Mouse (Mus musculus) neutrophil, adult 5-6 weeks (primary cell): ENCODE results near the gene Mtx1. TPM values are rescaled to one million over a fixed set of nuclear protein-coding genes. Genes with fewer than 3 reads are reported as not detected.
"Not testable (repeated sequence)": the region's sequence is repeated elsewhere in the genome, so short reads cannot be mapped to it uniquely, and the experiment has no call there.

Source experiments
- ATAC-seq: fragments of 151-379, 151-347 bp; 2 replicates; pipeline ENCODE4 v1.8.0; 2017; ENCODE audit warnings: mild to moderate bottlenecking, moderate TSS enrichment; ENCODE audit not compliant: insufficient number of reproducible peaks, poor library complexity, low FRiP score, severe bottlenecking; ENCODE audit errors: extremely low read depth
- total RNA-seq: library from RNA; stranded (forward); fragments of 200-1000 nt; gene quantifications from 2 replicates; pipeline ENCODE4 v1.2.3, GENCODE M21; 2017

Mtx1 gene
- total RNA-seq, 1 experiment from 2014 or later: 83.4 TPM

DNA sequence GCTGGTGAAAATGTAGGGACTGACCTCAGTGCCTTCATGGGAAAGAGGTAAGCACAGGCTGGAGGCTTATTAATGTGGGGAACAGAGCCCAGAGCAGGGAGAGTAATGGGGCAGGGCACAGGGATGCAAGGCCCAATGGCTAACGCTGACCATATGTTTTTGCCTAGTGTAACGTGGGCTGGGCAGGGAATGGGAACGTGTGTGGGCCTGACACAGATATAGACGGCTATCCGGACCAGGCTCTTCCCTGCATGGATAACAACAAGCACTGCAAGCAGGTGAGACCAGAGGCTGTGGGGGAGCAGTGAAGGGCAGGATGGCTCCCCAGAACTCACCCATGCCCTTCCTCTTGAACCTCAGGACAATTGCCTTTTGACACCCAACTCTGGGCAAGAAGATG is 5.7 kb downstream of the Mtx1 start:
- ATAC-seq: no peak

DNA sequence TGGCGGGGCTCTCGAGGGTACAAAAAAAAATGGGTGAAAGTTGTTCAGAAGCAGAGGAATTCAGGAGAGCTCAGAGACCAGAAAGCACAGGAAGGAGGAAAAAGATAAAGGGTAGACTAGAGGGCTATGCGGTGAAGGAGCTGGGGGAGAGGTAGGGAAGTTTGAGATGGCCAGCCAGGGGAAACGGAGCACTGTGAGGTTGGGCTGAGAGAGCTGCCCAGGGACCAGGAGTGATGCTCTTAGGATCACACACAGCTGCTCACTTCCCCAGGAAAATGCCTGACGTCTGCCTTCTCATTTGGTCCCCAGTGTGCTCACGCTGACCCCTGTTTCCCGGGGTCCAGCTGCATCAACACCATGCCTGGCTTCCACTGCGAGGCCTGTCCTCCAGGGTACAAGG is 7.3 kb downstream of the Mtx1 start:
- no peak for ATAC-seq

DNA sequence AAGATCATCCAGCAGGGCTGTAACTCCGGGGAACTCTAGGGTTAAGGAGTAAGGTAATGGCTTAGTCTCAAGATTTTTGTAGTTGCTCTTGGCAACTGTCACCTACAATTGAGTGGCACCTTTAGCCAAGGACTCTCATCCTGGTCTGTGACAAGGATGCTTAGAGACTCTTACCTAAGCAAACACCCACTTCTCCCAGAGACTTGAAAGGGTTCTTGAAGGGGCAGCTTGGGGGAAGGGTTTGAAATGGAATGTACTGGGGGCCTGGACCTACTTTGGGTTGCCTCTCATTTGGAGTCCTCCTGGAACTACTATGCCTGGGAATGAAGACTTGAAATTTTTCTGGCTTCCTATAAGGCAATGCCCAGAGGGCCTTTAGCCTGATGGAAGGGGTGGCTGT is 8.6 kb downstream of the Mtx1 start:
- ATAC-seq: no peak

DNA sequence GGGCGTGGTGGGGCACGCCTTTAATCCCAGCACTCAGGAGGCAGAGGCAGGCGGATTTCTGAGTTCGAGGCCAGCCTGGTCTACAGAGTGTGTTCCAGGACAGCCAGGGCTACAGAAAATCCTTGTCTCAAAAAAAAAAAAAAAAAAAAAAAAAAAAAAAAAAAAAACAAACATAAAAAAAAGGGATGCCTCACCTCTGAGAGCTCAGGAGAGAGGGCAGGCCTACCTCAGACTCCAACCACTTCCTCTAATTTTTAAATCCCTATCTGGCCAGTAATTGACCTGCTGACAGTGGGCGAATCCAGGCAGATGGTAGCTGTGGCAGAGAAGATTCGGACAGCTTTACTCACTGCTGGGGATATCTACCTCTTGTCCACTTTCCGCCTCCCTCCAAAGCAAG is 10.5 kb downstream of the Mtx1 start:
- not testable (repeated sequence) for ATAC-seq

DNA sequence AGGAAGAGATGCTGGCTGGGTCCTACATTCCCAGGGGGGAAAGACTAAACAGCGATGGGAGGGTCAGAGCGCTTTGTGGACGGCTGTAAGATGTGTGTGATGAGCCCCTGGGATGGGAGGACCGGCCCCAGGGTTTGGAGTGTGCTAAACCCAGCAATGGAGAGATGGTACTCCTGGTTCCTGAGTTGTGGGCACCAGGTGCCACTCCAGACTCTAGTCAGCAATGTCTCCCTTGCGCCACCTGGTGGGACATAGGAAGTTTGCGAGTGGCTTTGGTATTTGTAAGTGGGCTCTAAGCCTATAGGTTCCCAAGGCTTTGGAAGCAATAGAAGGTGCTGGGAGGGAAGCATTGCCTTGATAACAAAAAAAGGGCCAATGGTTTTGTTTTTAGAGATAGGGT is 11.0 kb downstream of the Mtx1 start:
- ATAC-seq: peak; percentile 69

DNA sequence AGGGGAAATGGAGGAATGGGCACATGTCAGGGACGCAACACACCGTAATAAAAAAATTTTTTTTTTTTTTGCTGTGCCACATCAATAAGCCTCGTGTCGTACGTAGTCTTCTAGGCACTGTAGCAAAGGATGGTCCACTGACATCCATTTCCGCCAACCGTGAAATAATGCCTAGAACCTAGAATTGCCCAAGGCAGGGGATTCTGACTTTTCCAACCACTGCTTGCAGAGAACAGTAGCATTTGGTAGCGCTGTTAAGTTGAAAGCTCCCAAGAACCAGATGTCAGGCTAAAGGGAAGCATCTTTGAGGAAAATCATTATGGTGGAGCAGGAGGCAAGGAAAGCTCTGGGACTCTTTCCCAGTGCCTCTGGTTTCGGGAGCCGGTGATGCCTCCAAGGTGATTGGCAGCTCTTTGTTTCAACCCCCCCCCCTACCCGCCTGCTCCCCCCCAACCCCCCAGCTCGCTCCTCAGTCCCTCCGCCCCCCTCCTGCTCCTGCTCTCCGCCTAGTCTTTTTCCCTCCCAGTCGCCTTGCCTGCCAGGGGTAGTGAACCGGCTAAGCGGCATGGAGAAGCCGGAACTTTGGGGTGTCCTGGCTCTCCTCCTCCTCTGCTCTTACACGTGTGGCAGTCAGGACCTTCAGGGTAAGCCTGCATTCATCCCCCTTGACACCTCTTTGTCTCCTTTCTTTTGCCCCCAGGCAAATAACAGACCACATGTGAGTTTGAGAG is 12.0 kb downstream of the Mtx1 start, which contains the start of gene Thbs3:
TSS of gene Thbs3 (plus strand) at position 500 of the 731 bp plus-strand sequence.
- no peak for ATAC-seq

DNA sequence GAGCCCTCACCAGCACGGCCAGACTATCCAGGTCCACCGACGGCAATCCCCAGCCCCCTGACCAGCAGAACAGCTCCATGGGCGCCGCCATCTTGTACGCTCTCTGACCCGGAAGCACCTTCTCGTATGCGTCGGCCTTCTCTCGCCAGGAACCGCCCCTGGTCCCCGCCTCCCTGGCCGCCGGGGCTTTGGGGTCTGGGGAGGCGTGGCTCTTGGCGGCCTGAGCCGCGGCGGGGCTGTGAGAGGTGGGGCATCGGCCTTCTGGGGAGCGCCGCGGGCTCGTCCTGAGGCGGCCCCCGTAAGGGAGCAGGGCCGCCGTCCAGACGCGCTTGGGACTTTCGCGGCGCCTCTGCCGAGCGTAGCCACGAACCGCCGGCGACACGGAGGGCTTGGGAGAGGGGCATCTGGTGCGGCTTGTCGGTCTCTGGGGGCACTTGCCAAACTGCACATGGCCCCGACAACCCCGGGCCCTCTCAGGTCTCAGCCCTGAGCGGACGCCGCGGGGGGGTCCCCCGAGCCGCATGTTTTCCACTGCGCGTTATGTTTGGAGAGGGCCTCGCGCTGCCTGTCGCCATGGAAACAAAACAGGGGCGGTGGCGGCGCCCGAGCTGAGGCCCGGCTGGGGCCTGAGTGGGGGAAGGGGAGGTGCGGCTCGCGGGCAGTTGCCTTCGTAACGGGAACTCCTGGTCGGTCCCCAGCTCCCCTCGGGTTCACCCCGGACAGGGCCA is 12.9 kb downstream of the Mtx1 start:
- peak; percentile 72 for ATAC-seq

DNA sequence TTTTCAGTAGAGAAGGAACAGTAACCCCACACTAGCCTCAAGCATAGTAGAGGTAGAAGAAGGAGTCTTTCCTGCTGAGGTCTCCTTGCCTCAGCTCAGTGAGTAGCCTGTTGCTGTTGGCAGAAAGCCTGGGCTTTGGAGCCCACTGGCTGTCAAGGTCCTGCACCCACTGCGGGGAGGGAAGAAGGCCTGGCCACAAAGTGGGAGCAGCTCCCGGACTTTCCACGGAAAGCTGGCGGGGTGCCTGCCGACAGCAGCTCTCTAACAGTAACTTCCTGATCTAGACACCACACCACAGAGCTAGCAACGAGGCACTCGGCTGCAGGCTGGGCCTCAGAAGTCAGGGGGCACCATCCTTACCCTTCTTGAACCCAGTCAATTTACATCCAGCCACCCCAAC is 16.2 kb downstream of the Mtx1 start:
- ATAC-seq: no peak

DNA sequence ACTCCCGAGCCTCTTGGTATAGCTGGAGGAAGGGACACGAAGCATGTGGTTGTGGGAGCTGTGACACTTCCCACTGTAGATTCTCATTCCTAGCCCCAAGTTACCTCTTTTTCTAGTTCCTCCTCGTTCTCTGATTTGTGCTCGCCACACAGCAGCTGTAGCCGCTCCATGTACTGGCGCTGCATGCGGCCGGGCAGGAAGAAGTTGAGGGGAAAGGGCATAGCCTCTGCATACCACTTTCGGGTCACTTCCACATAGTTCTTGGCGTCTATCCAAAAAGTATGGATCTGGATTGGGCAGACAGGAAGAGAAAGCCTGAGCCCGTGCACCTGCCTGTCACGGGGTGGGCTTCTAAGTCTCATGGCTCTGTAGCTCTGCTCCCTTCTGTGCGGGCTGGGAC is 16.7 kb downstream of the Mtx1 start:
- ATAC-seq: no peak

DNA sequence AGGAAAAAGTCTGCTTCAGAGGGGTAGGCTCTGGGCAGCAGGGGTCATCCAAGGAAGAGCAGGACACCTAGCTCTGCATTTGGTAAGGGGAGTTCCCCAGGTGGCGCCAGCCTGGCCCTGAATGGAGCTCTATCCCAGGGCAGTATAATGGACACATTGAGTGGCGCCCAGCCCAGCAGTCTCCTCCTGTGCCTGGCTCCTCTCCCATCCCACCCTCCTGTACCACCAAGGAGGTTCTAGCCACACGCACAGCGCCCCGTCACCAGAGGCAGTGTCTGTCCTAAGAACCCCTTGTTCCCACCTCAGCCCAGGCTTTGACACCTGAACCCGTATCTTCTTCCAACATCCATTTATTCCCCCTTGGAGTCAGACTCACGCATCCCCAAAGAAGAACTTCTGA is 17.2 kb downstream of the Mtx1 start:
- ATAC-seq: no peak

DNA sequence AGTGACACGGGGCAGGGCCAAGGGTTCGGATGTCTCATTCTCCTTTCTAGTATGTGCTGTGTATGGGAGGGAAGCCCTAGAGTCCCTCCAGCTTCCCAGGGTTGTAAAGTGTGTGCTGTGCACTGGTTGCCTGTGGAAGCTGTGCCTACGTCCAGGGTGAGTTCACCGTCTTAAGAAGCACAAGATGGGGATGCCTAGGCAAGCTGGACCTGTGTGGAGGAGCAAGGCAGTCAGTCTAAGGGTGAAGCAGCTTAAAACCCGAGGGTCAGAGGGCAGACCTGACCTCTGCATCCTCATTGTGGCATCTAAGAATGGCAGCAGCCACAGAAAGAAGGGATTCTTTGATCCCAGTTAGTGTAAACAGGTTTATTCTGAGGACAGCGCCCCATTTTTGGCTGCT is 18.2 kb downstream of the Mtx1 start:
- ATAC-seq: no peak

DNA sequence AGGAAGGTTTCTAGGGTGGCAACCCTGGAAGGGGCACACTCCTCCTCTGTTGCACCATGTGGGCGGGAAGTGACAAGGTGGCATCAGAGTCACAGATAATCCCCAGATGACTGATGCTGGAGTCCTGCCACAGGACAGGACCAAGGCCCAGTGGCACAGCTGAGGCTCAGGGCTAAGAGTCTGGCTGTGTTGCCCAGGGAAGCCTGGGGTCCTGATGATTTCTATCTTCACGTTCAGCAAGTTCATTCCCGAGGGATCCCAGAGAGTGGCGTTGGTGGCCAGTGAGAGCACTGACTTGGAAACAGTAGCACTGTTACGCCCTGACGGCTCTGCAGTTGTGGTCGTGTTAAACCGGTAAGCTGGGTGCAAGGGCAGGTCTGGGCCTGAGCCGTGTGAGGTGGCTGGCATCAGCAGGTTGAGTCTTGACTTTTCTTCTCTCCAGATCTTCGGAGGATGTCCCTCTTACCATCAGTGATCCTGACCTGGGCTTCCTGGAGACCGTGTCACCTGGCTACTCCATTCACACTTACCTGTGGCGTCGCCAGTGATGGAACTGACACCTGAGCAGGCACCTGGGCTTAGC is 18.7 kb downstream of the Mtx1 start:
- no peak for ATAC-seq

DNA sequence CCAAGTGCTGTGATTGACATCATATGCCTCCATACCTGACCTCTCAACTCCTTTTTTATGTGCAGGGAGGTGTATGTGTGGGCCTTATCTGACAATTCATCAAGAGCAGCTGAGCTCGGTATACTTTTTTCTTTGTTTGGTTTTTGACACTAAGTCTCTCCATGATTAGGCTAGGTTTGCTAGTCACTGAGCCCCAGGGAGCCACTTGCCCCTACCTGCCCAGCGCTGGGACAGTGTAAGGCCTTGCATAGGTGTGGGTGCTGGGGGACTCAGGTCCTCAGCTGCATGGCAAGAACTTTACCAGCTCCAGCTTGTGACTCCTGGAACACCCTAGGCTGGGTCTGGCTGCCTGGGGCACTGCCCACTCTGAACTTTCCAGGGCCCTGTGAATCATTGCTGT is 20.2 kb downstream of the Mtx1 start:
- ATAC-seq: no peak

DNA sequence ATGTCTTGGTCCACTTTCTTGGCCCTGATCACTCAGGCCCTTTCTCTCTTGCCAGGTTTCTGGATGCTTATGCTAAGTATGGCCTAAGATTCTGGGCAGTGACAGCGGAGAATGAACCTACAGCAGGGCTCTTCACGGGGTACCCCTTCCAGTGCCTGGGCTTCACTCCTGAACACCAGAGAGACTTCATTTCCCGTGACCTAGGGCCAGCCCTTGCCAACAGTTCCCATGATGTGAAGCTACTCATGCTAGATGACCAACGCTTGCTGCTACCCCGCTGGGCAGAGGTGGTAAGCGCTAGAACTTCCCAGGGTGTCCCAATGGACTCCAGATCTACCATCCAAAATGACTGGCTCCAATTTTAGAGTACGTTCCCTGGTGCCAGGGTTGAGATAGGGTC is 20.8 kb downstream of the Mtx1 start:
- ATAC-seq: no peak

DNA sequence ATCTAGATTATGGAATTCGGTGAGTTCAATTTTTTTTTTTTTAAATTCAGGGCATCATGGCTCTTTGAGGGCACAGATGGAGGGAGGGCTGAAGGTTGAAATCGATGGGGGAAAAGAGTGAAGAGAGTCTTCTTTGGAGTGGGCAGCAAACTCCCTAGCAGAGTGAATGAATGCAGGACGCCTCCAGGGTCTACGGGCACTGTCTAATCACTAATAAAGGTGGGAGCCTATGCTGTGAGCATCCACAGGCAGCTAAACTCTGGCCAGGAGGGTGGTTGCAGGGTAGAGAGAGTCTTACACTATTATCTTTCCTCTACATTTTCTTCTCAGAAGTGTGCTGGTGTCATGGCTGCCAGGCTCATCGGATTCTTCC is 23.8 kb downstream of the Mtx1 start:
- ATAC-seq: no peak

DNA sequence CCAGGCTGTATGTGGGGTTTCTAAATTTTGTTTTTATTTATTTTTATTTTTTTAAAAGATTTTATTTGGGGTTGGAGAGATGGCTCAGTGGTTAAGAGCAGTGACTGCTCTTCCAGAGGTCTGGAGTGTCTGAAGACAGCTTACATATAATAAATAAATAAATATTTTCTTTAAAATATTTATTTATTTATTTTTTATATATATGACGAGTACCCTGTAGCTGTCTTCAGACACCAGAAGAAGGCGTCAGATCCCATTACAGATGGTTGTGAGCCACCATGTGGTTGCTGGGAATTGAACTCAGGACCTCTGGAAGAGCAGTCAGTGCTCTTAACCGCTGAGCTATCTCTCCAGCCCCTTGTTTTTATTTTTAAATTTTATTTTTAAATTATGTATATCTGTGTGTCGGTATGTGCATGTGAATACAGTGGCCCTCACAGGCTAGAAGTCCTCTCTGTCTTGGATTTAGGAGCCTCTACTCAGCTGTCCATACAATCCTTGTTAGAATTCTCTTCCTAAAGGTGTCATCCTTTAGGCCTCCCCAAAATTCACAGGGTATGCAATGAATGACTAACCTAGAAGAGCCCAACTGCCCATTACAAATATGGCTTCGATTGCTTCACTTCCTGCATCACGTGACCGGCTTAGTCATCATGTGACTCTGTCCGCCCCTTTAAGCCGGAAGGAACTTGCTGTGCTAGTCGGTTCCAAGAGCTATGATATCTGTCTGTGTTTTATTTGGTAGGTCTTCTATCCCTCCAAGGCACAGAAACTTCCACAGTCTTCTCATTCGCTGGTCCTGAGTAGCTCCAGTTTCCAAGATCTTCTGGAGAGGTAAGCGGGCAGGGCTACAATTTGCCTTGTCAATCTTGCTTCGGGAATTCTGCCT is 24.4 kb downstream of the Mtx1 start, which contains the start of gene Gba:
TSS of gene Gba (plus strand) at position 676 of the 889 bp plus-strand sequence.
- ATAC-seq: peak; percentile 93

DNA sequence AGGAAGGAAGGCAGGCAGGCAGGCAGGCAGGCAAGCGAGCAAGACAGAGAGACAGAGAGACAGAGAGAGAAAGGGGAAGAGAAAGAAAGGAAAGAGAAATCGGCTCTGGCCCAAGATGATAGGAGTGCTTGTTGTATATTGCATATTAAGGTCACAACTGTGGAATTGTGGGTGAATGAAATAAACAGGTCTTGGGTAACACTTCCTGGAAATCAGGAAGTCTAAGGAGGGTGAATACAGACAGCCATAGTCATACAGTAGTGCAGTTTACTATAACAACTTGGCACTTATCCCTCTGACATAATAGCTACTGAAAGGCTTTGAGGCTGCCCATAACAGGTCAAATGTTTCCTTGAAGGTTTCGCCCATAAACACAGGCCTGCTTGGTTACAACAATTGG is 27.0 kb downstream of the Mtx1 start:
- ATAC-seq: no peak

DNA sequence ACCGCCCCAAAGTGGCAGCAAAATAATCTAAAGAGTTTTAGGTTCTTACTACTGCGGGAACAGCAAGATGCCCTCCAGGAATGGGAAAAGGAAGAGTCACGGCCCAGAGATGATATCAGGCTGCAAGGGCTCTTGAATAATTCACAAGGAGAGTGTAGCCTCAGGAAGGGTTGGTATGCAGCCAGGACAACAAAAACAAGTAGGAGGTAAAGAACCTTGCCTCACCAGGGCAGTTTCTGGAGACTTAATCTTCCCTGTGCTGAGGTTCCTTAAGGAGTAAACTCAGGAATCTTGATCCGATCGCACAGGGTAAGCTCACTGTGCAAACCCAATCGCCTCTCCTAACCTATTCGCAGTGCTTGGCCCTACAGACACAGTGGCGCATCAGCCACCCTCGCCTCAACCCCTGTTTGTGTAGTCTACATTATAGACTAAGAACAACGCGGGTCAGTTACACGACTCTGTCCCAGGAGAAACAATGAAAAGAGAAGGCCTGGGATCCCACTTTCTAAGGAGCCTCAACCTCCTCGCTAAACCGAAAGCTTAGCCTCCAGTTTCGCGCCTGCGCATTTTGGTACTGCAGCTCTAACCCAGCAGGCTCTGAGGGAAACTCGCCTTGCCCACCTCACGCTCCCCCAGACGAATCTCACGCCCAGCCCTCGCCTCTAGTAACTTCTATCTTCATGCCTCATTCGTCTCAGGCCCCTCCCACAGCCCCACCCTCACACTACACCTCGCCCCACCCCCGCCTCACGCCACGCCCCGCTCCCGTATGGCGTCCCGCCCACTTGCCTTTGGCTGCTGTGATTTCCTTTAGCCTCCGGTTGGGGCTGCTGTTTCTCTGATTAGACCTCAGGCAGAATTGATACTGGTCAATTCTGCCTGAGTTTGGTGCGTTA is 30.7 kb downstream of the Mtx1 start:
- ATAC-seq: peak; percentile 92
